Mouse (Mus musculus): ENCODE measurements around the gene Olfr718-ps1. TPM values are rescaled to one million over a fixed set of nuclear protein-coding genes. Genes with fewer than 3 reads are reported as not detected.

Gene Olfr718-ps1
- polyA plus RNA-seq, 1 experiment from 2014 or later = not detected

Small RNA genes within 50 kb of the gene (microRNA-seq; reads per million reads assigned to microRNA genes)
- not detected for gene Gm44405

Other genes with a start within 250 kb of the Olfr718-ps1 start
- gene Actb, start 240.8 kb downstream of the Olfr718-ps1 start, polyA plus RNA-seq (2014; fragmentation: Nextera tagmentation; extraction: Ambion mirVana) = 5,159 and 5,554 TPM in 2 replicates
- 120 and 124 TPM in 2 replicates for gene Fscn1, start 187.2 kb downstream of the Olfr718-ps1 start, polyA plus RNA-seq (2014; fragmentation: Nextera tagmentation; extraction: Ambion mirVana)
- gene Rnf216, start 34.6 kb downstream of the Olfr718-ps1 start, polyA plus RNA-seq (2014; fragmentation: Nextera tagmentation; extraction: Ambion mirVana) = 23.2 and 26.5 TPM in 2 replicates
- gene Rbak, start 33.2 kb upstream of the Olfr718-ps1 start, polyA plus RNA-seq (2014; fragmentation: Nextera tagmentation; extraction: Ambion mirVana) = 9.1 and 9.6 TPM in 2 replicates
- not detected in 2 replicates for gene Spdye4b, start 33.4 kb upstream of the Olfr718-ps1 start, polyA plus RNA-seq (2014; fragmentation: Nextera tagmentation; extraction: Ambion mirVana)
- gene Spdye4a, start 79.3 kb upstream of the Olfr718-ps1 start, polyA plus RNA-seq (2014; fragmentation: Nextera tagmentation; extraction: Ambion mirVana) = not detected in 2 replicates
- 9.4 and 9.7 TPM in 2 replicates for gene Zfp12, start 87.6 kb upstream of the Olfr718-ps1 start, polyA plus RNA-seq (2014; fragmentation: Nextera tagmentation; extraction: Ambion mirVana)
- 1.1 and 1.6 TPM in 2 replicates for gene Zfp316, start 122.4 kb upstream of the Olfr718-ps1 start, polyA plus RNA-seq (2014; fragmentation: Nextera tagmentation; extraction: Ambion mirVana)
- gene Zfp853, start 146.0 kb upstream of the Olfr718-ps1 start, polyA plus RNA-seq (2014; fragmentation: Nextera tagmentation; extraction: Ambion mirVana) = 0.07 TPM in 1 of 2 replicates, not detected in the other
- gene E130309D02Rik, start 167.8 kb upstream of the Olfr718-ps1 start, polyA plus RNA-seq (2014; fragmentation: Nextera tagmentation; extraction: Ambion mirVana) = 17.7 and 18.4 TPM in 2 replicates
- 58.7 and 60.1 TPM in 2 replicates for gene Zdhhc4, start 181.7 kb upstream of the Olfr718-ps1 start, polyA plus RNA-seq (2014; fragmentation: Nextera tagmentation; extraction: Ambion mirVana)
- gene Grid2ip, start 209.8 kb upstream of the Olfr718-ps1 start, polyA plus RNA-seq (2014; fragmentation: Nextera tagmentation; extraction: Ambion mirVana) = 0.09 and 0.18 TPM in 2 replicates